Mouse (Mus musculus): ENCODE results near the gene Tpk1. TPM values are rescaled to one million over a fixed set of nuclear protein-coding genes. Genes with fewer than 3 reads are reported as not detected.

The Tpk1 gene
- polyA plus RNA-seq, 1 experiment from 2014 or later: 4.9 TPM

DNA sequence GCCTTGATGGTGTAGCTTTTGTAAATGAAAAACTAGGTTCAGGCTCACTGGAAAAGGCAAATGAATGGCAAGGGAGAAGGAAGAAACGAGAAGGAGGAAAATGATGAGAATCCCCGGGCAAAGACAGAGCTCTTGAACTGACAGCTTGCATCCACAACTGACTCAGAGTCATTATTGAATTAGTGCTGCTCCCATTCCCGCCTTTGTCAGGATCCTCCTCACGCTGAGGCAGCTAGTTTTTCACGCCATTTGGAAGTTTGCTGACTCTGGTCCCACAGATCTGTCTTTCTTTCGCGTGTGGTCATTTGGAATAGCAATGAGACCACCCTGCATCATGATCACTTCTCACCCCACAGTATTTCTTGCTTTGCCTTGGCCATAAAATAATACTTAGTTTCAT lies 187.3 kb downstream of the Tpk1 start:
- no peaks in the 10 kb centered on the region for H3K36me3 ChIP-seq (ENCODE audit: control insufficient read depth, insufficient read depth, low read length)
- H3K27me3 ChIP-seq (ENCODE audit: control insufficient read depth, insufficient read depth, low read length): no peaks in the 10 kb centered on the region
- no peak overlapping the region for H3K9ac ChIP-seq (ENCODE audit: low read length)
- H3K4me3 ChIP-seq (ENCODE audit: low read depth, low read length): no peak overlapping the region
- H3K4me2 ChIP-seq: no peak overlapping the region
- no peaks in the 10 kb centered on the region for H3K4me1 ChIP-seq (ENCODE audit: control insufficient read depth, insufficient read depth, low read length)
- no peak for ATAC-seq (ENCODE audit: low FRiP score)
- H3K9me3 ChIP-seq (ENCODE audit: control insufficient read depth, low read length): no peaks in the 10 kb centered on the region
- no peak overlapping the region for H3K27ac ChIP-seq (ENCODE audit: low read depth, low read length)
- DNase-seq (ENCODE audit: low spot score, missing footprints): no peak
- 58% methylated on average over 7 of the region's 7 CpGs for WGBS

- ATAC-seq (ENCODE audit: low FRiP score) (no peak), DNase-seq (ENCODE audit: low spot score, missing footprints) (no peak)
- H3K36me3 ChIP-seq (ENCODE audit: control insufficient read depth, insufficient read depth, low read length): no peaks in the 10 kb centered on the region
- no peak overlapping the region for H3K4me2 ChIP-seq
- no peaks in the 10 kb centered on the region for H3K27me3 ChIP-seq (ENCODE audit: control insufficient read depth, insufficient read depth, low read length)
- H3K27ac ChIP-seq (ENCODE audit: low read depth, low read length): no peak overlapping the region
- no peaks in the 10 kb centered on the region for H3K4me1 ChIP-seq (ENCODE audit: control insufficient read depth, insufficient read depth, low read length)
- WGBS: 92% methylated on average over 3 of the region's 3 CpGs
- H3K9me3 ChIP-seq (ENCODE audit: control insufficient read depth, low read length): no peaks in the 10 kb centered on the region
- H3K4me3 ChIP-seq (ENCODE audit: low read depth, low read length): no peak overlapping the region
- H3K9ac ChIP-seq (ENCODE audit: low read length): no peak overlapping the region
Measured at GRCm38 (mm10) chr6:43476406-43476805, 189.7 kb downstream of the Tpk1 start.

DNA sequence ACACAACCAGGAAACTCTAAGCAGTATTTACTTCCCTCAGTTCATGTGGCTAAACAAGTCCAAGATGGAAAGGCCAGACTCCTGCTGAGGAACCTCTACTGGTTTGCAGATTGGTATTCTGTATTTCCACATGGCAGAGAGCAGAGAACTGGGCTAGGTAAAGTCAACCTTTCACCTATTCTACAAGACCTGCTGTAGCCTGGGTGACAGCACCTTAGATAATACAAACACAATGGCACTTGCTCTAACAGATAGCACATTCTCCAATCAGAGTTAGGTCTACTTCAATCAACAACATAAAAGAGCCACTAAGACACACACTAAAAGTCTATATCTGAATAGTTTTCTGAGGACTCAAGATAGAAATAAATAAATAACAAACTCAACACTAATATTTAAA lies 190.2 kb downstream of the Tpk1 start:
- no peak overlapping the region for H3K9ac ChIP-seq (ENCODE audit: low read length)
- no peaks in the 10 kb centered on the region for H3K9me3 ChIP-seq (ENCODE audit: control insufficient read depth, low read length)
- no peaks in the 10 kb centered on the region for H3K36me3 ChIP-seq (ENCODE audit: control insufficient read depth, insufficient read depth, low read length)
- no peak for DNase-seq (ENCODE audit: low spot score, missing footprints)
- no peak overlapping the region for H3K27ac ChIP-seq (ENCODE audit: low read depth, low read length)
- no peak overlapping the region for H3K4me2 ChIP-seq
- no peaks in the 10 kb centered on the region for H3K4me1 ChIP-seq (ENCODE audit: control insufficient read depth, insufficient read depth, low read length)
- H3K27me3 ChIP-seq (ENCODE audit: control insufficient read depth, insufficient read depth, low read length): no peaks in the 10 kb centered on the region
- no peak overlapping the region for H3K4me3 ChIP-seq (ENCODE audit: low read depth, low read length)
- ATAC-seq (ENCODE audit: low FRiP score): no peak

- Histone ChIP-seq H3K27me3 (ENCODE audit: control insufficient read depth, insufficient read depth, low read length) (no peaks in the 10 kb centered on the region), H3K4me1 (ENCODE audit: control insufficient read depth, insufficient read depth, low read length) (no peaks in the 10 kb centered on the region), H3K4me2 (no peak overlapping the region), H3K4me3 (ENCODE audit: low read depth, low read length) (no peak overlapping the region), H3K9ac (ENCODE audit: low read length) (no peak overlapping the region), H3K36me3 (ENCODE audit: control insufficient read depth, insufficient read depth, low read length) (no peaks in the 10 kb centered on the region), H3K9me3 (ENCODE audit: control insufficient read depth, low read length) (no peaks in the 10 kb centered on the region), H3K27ac (ENCODE audit: low read depth, low read length) (no peak overlapping the region)
- 84% methylated on average over 1 of the region's 1 CpGs for WGBS
- ATAC-seq (ENCODE audit: low FRiP score): no peak
- peak; percentile 39 for DNase-seq (ENCODE audit: low spot score, missing footprints)
Measured at GRCm38 (mm10) chr6:43471556-43471955, 194.5 kb downstream of the Tpk1 start.

- Histone ChIP-seq H3K27me3 (ENCODE audit: control insufficient read depth, insufficient read depth, low read length) (no peaks in the 10 kb centered on the region), H3K36me3 (ENCODE audit: control insufficient read depth, insufficient read depth, low read length) (no peaks in the 10 kb centered on the region), H3K4me3 (ENCODE audit: low read depth, low read length) (no peak overlapping the region), H3K9ac (ENCODE audit: low read length) (no peak overlapping the region), H3K4me2 (no peak overlapping the region), H3K4me1 (ENCODE audit: control insufficient read depth, insufficient read depth, low read length) (no peaks in the 10 kb centered on the region), H3K9me3 (ENCODE audit: control insufficient read depth, low read length) (no peaks in the 10 kb centered on the region), H3K27ac (ENCODE audit: low read depth, low read length) (no peak overlapping the region)
- WGBS: 76% methylated on average over 10 of the region's 10 CpGs
- peak; percentile 77 for DNase-seq (ENCODE audit: low spot score, missing footprints)
- peak; percentile 68 for ATAC-seq (ENCODE audit: low FRiP score)
Measured at GRCm38 (mm10) chr6:43468821-43469594, 197.1 kb downstream of the Tpk1 start.

GRCm38 (mm10) chr6:43462849-43463369 lies 203.2 kb downstream of the Tpk1 start:
- H3K9ac ChIP-seq (ENCODE audit: low read length): no peak overlapping the region
- peak; percentile 17 for DNase-seq (ENCODE audit: low spot score, missing footprints)
- H3K27me3 ChIP-seq (ENCODE audit: control insufficient read depth, insufficient read depth, low read length): no peaks in the 10 kb centered on the region
- no peak for ATAC-seq (ENCODE audit: low FRiP score)
- 71% methylated on average over 2 of the region's 2 CpGs for WGBS
- H3K4me2 ChIP-seq: no peak overlapping the region
- no peak overlapping the region for H3K4me3 ChIP-seq (ENCODE audit: low read depth, low read length)
- no peaks in the 10 kb centered on the region for H3K4me1 ChIP-seq (ENCODE audit: control insufficient read depth, insufficient read depth, low read length)
- H3K36me3 ChIP-seq (ENCODE audit: control insufficient read depth, insufficient read depth, low read length): no peaks in the 10 kb centered on the region
- H3K27ac ChIP-seq (ENCODE audit: low read depth, low read length): no peak overlapping the region
- H3K9me3 ChIP-seq (ENCODE audit: control insufficient read depth, low read length): no peaks in the 10 kb centered on the region

- H3K9ac ChIP-seq (ENCODE audit: low read length): no peak overlapping the region
- no peaks in the 10 kb centered on the region for H3K27me3 ChIP-seq (ENCODE audit: control insufficient read depth, insufficient read depth, low read length)
- no peak overlapping the region for H3K27ac ChIP-seq (ENCODE audit: low read depth, low read length)
- H3K4me3 ChIP-seq (ENCODE audit: low read depth, low read length): no peak overlapping the region
- no peaks in the 10 kb centered on the region for H3K4me1 ChIP-seq (ENCODE audit: control insufficient read depth, insufficient read depth, low read length)
- no peaks in the 10 kb centered on the region for H3K36me3 ChIP-seq (ENCODE audit: control insufficient read depth, insufficient read depth, low read length)
- 86% methylated on average over 2 of the region's 2 CpGs for WGBS
- no peak overlapping the region for H3K4me2 ChIP-seq
- DNase-seq (ENCODE audit: low spot score, missing footprints) (no peak), ATAC-seq (ENCODE audit: low FRiP score) (no peak)
- H3K9me3 ChIP-seq (ENCODE audit: control insufficient read depth, low read length): no peaks in the 10 kb centered on the region
Measured at GRCm38 (mm10) chr6:43462189-43462848, 203.8 kb downstream of the Tpk1 start.

DNA sequence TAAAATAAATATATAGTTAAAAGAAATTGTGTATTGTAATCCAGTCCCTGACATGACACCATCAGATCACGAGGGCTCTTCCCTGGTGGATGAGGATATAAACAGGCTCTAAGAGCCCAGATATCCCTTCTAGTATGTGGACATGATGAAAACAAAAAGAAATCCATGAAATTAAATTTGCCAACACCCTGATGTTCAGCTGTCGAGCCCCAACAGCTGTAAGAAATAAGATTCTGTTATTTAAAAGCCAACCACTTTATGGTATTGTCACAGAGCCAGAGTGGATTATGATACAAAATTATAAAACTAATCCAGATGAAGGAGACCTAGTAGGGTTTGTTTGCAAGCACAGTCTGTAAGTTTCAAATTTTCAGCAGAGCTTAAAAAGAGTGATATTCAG lies 207.0 kb downstream of the Tpk1 start:
- no peaks in the 10 kb centered on the region for H3K4me1 ChIP-seq (ENCODE audit: control insufficient read depth, insufficient read depth, low read length)
- ATAC-seq (ENCODE audit: low FRiP score) (no peak), DNase-seq (ENCODE audit: low spot score, missing footprints) (no peak)
- H3K27me3 ChIP-seq (ENCODE audit: control insufficient read depth, insufficient read depth, low read length): no peaks in the 10 kb centered on the region
- H3K9ac ChIP-seq (ENCODE audit: low read length): no peak overlapping the region
- H3K4me3 ChIP-seq (ENCODE audit: low read depth, low read length): no peak overlapping the region
- no peak overlapping the region for H3K27ac ChIP-seq (ENCODE audit: low read depth, low read length)
- no peaks in the 10 kb centered on the region for H3K9me3 ChIP-seq (ENCODE audit: control insufficient read depth, low read length)
- H3K36me3 ChIP-seq (ENCODE audit: control insufficient read depth, insufficient read depth, low read length): no peaks in the 10 kb centered on the region
- H3K4me2 ChIP-seq: no peak overlapping the region
- 74% methylated on average over 2 of the region's 2 CpGs for WGBS

DNA sequence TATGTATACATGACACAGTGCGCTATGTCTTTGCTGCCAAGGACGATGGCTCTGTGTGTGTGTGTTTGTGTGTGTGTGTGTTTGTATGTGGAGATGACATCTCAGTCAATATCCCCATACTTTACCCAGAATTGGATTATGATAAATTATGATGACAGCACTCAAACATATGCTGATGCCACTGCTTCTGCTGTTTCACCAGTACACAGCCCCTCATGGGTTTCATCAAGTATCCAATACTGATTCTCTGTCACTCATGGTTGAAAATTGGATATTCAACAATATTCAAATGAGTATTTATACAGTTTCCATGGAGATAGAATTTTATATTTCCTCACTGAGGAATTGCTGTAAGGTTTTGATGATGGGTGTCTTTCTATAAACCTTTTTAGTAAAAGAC lies 208.1 kb downstream of the Tpk1 start:
- DNase-seq (ENCODE audit: low spot score, missing footprints): no peak
- no peak overlapping the region for H3K4me2 ChIP-seq
- H3K4me3 ChIP-seq (ENCODE audit: low read depth, low read length): no peak overlapping the region
- no peaks in the 10 kb centered on the region for H3K27me3 ChIP-seq (ENCODE audit: control insufficient read depth, insufficient read depth, low read length)
- no peak for ATAC-seq (ENCODE audit: low FRiP score)
- no peak overlapping the region for H3K9ac ChIP-seq (ENCODE audit: low read length)
- WGBS: 76% methylated on average over 2 of the region's 2 CpGs
- no peaks in the 10 kb centered on the region for H3K9me3 ChIP-seq (ENCODE audit: control insufficient read depth, low read length)
- H3K4me1 ChIP-seq (ENCODE audit: control insufficient read depth, insufficient read depth, low read length): no peaks in the 10 kb centered on the region
- no peaks in the 10 kb centered on the region for H3K36me3 ChIP-seq (ENCODE audit: control insufficient read depth, insufficient read depth, low read length)
- H3K27ac ChIP-seq (ENCODE audit: low read depth, low read length): no peak overlapping the region
